Mouse (Mus musculus) MEL (cell line): Measurements from ENCODE around the gene Il20ra. TPM values are rescaled to one million over a fixed set of nuclear protein-coding genes. Genes with fewer than 3 reads are reported as not detected.
A peak's percentile ranks its signal among the peaks of the same experiment; 100 is the strongest.

Source experiments
- DNase-seq: peaks from one replicate; pipeline ENCODE4 v3.0.0; 2011; ENCODE audit warnings: low read depth, low spot score
- H3K27ac ChIP-seq: 2 replicates; pipeline ENCODE4 v1.5.1; 2012; ENCODE audit warnings: low read depth, mild to moderate bottlenecking, control low read depth, low read length, moderate library complexity; ENCODE audit not compliant: control insufficient read depth
- H3K27me3 ChIP-seq, 2 experiments: fragments of 150-350 bp in 1 of 2; sonication (generic) in 1 of 2; 2 replicates each; pipeline ENCODE4 v1.6.1; 2012; ENCODE audit warnings: low read length in 2 of 2, mild to moderate bottlenecking in 2 of 2, improper control_type of control experiment in 1 of 2, moderate library complexity in 1 of 2; ENCODE audit not compliant: insufficient read depth in 2 of 2, control insufficient read depth in 1 of 2
- H3K36me3 ChIP-seq, 2 experiments: 2 replicates each; pipeline ENCODE4 v1.6.1; 2012 to 2014; ENCODE audit warnings: low read length in 2 of 2, improper control_type of control experiment in 1 of 2, inconsistent platforms in 1 of 2, mild to moderate bottlenecking in 1 of 2; ENCODE audit not compliant: insufficient read depth in 2 of 2, control insufficient read depth in 1 of 2
- H3K4me1 ChIP-seq, 2 experiments: fragments of 150-350 bp in 1 of 2; sonication (generic) in 1 of 2; 2 replicates each; pipeline ENCODE4 v1.6.1; 2012; ENCODE audit warnings: low read length in 2 of 2, improper control_type of control experiment in 1 of 2, mild to moderate bottlenecking in 1 of 2; ENCODE audit not compliant: insufficient read depth in 2 of 2, control insufficient read depth in 1 of 2
- H3K4me3 ChIP-seq, 2 experiments: fragments of 150-350 bp in 1 of 2; sonication (generic) in 1 of 2; 2 replicates each; pipeline ENCODE4 v1.5.1; 2012; ENCODE audit warnings: low read depth in 2 of 2, low read length in 2 of 2, mild to moderate bottlenecking in 2 of 2, moderate library complexity in 2 of 2, control low read depth in 1 of 2, improper control_type of control experiment in 1 of 2; ENCODE audit not compliant: control insufficient read depth in 1 of 2, insufficient read depth in 1 of 2
- H3K79me2 ChIP-seq: 2 replicates; pipeline ENCODE4 v1.6.1; 2012; ENCODE audit warnings: mild to moderate bottlenecking, low read length, moderate library complexity; ENCODE audit not compliant: control insufficient read depth, poor library complexity, insufficient read depth
- H3K9ac ChIP-seq: 2 replicates; pipeline ENCODE4 v1.6.1; 2012; ENCODE audit warnings: low read depth, mild to moderate bottlenecking, control low read depth, low read length, moderate library complexity; ENCODE audit not compliant: control insufficient read depth, poor library complexity, severe bottlenecking
- H3K9me3 ChIP-seq: fragments of 150-350 bp; sonication (generic); replicated peaks from 2 replicates; pipeline ENCODE4 v1.6.1; 2012; ENCODE audit warnings: mild to moderate bottlenecking, low read length, improper control_type of control experiment, moderate library complexity; ENCODE audit not compliant: insufficient read depth
- CHD2 ChIP-seq: IDR thresholded peaks from 2 replicates; pipeline ENCODE4 v1.6.1; 2011; ENCODE audit warnings: low read length, improper control_type of control experiment
- EP300 ChIP-seq, 2 experiments: IDR thresholded peaks; 2 replicates each; pipeline ENCODE4 v1.6.1; 2011; ENCODE audit warnings: improper control_type of control experiment in 2 of 2, low read length in 2 of 2, low read depth in 1 of 2, mild to moderate bottlenecking in 1 of 2
- ETS1 ChIP-seq: IDR thresholded peaks from 2 replicates; pipeline ENCODE4 v1.6.1; 2012; ENCODE audit warnings: low read depth, mild to moderate bottlenecking, inconsistent platforms, low read length, improper control_type of control experiment, moderate library complexity
- GABPA ChIP-seq: IDR thresholded peaks from 2 replicates; pipeline ENCODE4 v1.6.1; 2012; ENCODE audit warnings: low read depth, mild to moderate bottlenecking, inconsistent platforms, low read length, improper control_type of control experiment, moderate library complexity
- JUND ChIP-seq: IDR thresholded peaks from 2 replicates; pipeline ENCODE4 v1.6.1; 2011; ENCODE audit warnings: low read depth, mild to moderate bottlenecking, improper control_type of control experiment, low read length
- KAT2A ChIP-seq: conservative IDR thresholded peaks from 2 replicates; pipeline ENCODE4 v1.6.1; 2012; ENCODE audit warnings: low read depth, low read length, improper control_type of control experiment, inconsistent platforms
- MAX ChIP-seq: IDR thresholded peaks from 2 replicates; pipeline ENCODE4 v1.6.1; 2011; ENCODE audit warnings: low read length, improper control_type of control experiment
- MYB ChIP-seq: IDR thresholded peaks from 2 replicates; pipeline ENCODE4 v1.6.1; 2011; ENCODE audit warnings: mild to moderate bottlenecking, low read depth, low read length, improper control_type of control experiment
- MYC ChIP-seq: IDR thresholded peaks from 2 replicates; pipeline ENCODE4 v1.6.1; 2011; ENCODE audit warnings: low read depth, mild to moderate bottlenecking, low read length, improper control_type of control experiment, moderate library complexity
- POLR2AphosphoS2 ChIP-seq: IDR thresholded peaks from 2 replicates; pipeline ENCODE4 v1.6.1; 2011; ENCODE audit warnings: low read length, improper control_type of control experiment
- RCOR1 ChIP-seq: IDR thresholded peaks from 2 replicates; pipeline ENCODE4 v1.6.1; 2012; ENCODE audit warnings: low read depth, mild to moderate bottlenecking, inconsistent platforms, low read length, improper control_type of control experiment
- TBP ChIP-seq: IDR thresholded peaks from 2 replicates; pipeline ENCODE4 v1.8.0; 2011; ENCODE audit warnings: low read depth, low read length, improper control_type of control experiment
- TCF12 ChIP-seq: IDR thresholded peaks from 2 replicates; pipeline ENCODE4 v1.6.1; 2014; ENCODE audit warnings: low read depth, mild to moderate bottlenecking, inconsistent platforms, low read length, improper control_type of control experiment, moderate library complexity
- UBTF ChIP-seq: IDR thresholded peaks from 2 replicates; pipeline ENCODE4 v1.6.1; 2012; ENCODE audit warnings: low read depth, mild to moderate bottlenecking, inconsistent platforms, low read length, improper control_type of control experiment, moderate library complexity, borderline replicate concordance; ENCODE audit not compliant: insufficient read depth
- ZKSCAN1 ChIP-seq: IDR thresholded peaks from 2 replicates; pipeline ENCODE4 v1.6.1; 2012; ENCODE audit warnings: low read depth, mild to moderate bottlenecking, inconsistent platforms, low read length, improper control_type of control experiment, moderate library complexity
- polyA plus RNA-seq, 2 experiments: library from polyadenylated mRNA; stranded (reverse) in 1 of 2; unstranded in 1 of 2; fragments of >175 nt in 1 of 2; fragments of >200 nt in 1 of 2; gene quantifications; 2 replicates each; pipeline versions ENCODE4 v1.2.1 to v1.2.4; 2012; ENCODE audit warnings: low replicate concordance in 2 of 2, low read depth in 1 of 2; ENCODE audit not compliant: insufficient read length in 2 of 2, insufficient read depth in 1 of 2, missing spikeins in 1 of 2
- total RNA-seq: library from RNA; depleted of rRNA; stranded (reverse); fragments of 300-350 nt; gene quantifications from 2 replicates; pipeline ENCODE4 v1.2.3, GENCODE M21; 2012

The Il20ra gene
- total and polyA plus RNA-seq, 3 experiments, result 0.06 TPM; not detected in 2

- H3K4me1 ChIP-seq, result peaks cover 0 to 14% of the 10 kb centered on the region in 2 experiments; a peak in 2 of 4 replicates
- peak overlapping the region; percentile 53 for H3K9ac ChIP-seq
- TF ChIP-seq POLR2AphosphoS2 (no peak), ZKSCAN1 (no peak), JUND (no peak), TCF12 (peak; percentile 27; the same call in 1 of the 2 replicates), EP300 (IDR thresholded peaks at IDR 0.05; ENCODE audit: low read depth in 1 of 2, low read length in 2 of 2) (peak; percentile 54 to 70), MAX (peak; percentile 86), ETS1 (0 out of 2 replicates have a peak, but pooled peaks have one; percentile 23), GABPA (no peak), MYB (peak; percentile 87), MYC (peak; percentile 64; the same call in 1 of the 2 replicates), RCOR1 (no peak)
- no peaks in the 10 kb centered on the region for H3K79me2 ChIP-seq
- H3K36me3 ChIP-seq, result peaks cover 0 to 5% of the 10 kb centered on the region in 2 experiments; a peak in 2 of 4 replicates
- H3K27me3 ChIP-seq, result peaks cover 0 to 1% of the 10 kb centered on the region in 2 experiments; a peak in 1 of 4 replicates
- DNase-seq, result peak; percentile 85
- peak overlapping the region; percentile 27 to 49 for H3K4me3 ChIP-seq
- H3K27ac ChIP-seq, result peak overlapping the region; percentile 44
- no peaks in the 10 kb centered on the region for H3K9me3 ChIP-seq
These were observed 20.6 kb upstream of the Il20ra start for GRCm38 (mm10) chr10:19691771-19692170.

GRCm38 (mm10) chr10:19692332-19692731 is 20.0 kb upstream of the Il20ra start:
- no peak for DNase-seq
- peak overlapping the region; percentile 27 to 49; a peak in 3 of 4 replicates for H3K4me3 ChIP-seq
- H3K36me3 ChIP-seq, result peaks cover 0 to 5% of the 10 kb centered on the region in 2 experiments; a peak in 2 of 4 replicates
- H3K79me2 ChIP-seq, result no peaks in the 10 kb centered on the region
- no peaks in the 10 kb centered on the region for H3K9me3 ChIP-seq
- peak overlapping the region; percentile 44 for H3K27ac ChIP-seq
- H3K27me3 ChIP-seq, result peaks cover 0 to 1% of the 10 kb centered on the region in 2 experiments; a peak in 1 of 4 replicates
- TF ChIP-seq UBTF (no peak), CHD2 (no peak), KAT2A (no peak), TBP (no peak)
- peaks cover 0 to 14% of the 10 kb centered on the region in 2 experiments; a peak in 2 of 4 replicates for H3K4me1 ChIP-seq
- H3K9ac ChIP-seq, result peak overlapping the region; percentile 53
